Mouse (Mus musculus) 3134 (cell line): Measurements from ENCODE around the gene Crabp1.

ENCODE experiments used
- DNase-seq: peaks from one replicate; pipeline ENCODE4 v3.0.0-alpha.2; 2011; ENCODE audit warnings: low spot score; ENCODE audit not compliant: insufficient read length; ENCODE audit errors: extremely low read depth

The Crabp1 gene

GRCm38 (mm10) chr9:54765336-54766085, 963 bp downstream of the Crabp1 start:
- no peak for DNase-seq

GRCm38 (mm10) chr9:54770140-54770780, 5.7 kb downstream of the Crabp1 start:
- DNase-seq = no peak

- DNase-seq = no peak
Measured at GRCm38 (mm10) chr9:54776451-54776982, 12.0 kb downstream of the Crabp1 start.

GRCm38 (mm10) chr9:54779280-54779679, 14.7 kb downstream of the Crabp1 start:
- no peak for DNase-seq

- DNase-seq = no peak
Measured at GRCm38 (mm10) chr9:54782504-54782903, 18.0 kb downstream of the Crabp1 start.

GRCm38 (mm10) chr9:54784003-54784402, 19.5 kb downstream of the Crabp1 start:
- DNase-seq = no peak

- DNase-seq = no peak
Measured at GRCm38 (mm10) chr9:54785215-54785614, 20.7 kb downstream of the Crabp1 start.

GRCm38 (mm10) chr9:54786083-54786482, 21.5 kb downstream of the Crabp1 start:
- no peak for DNase-seq

GRCm38 (mm10) chr9:54787760-54788159, 23.2 kb downstream of the Crabp1 start:
- peak; percentile 72 for DNase-seq

- DNase-seq = no peak
Measured at GRCm38 (mm10) chr9:54790271-54790670, 25.7 kb downstream of the Crabp1 start.

- no peak for DNase-seq
Measured at GRCm38 (mm10) chr9:54801460-54801961, 37.0 kb downstream of the Crabp1 start.

- peak; percentile 79 for DNase-seq
Measured at GRCm38 (mm10) chr9:54802749-54803679, 38.5 kb downstream of the Crabp1 start.

GRCm38 (mm10) chr9:54804351-54804750, 39.8 kb downstream of the Crabp1 start:
- no peak for DNase-seq

- DNase-seq = no peak
Measured at GRCm38 (mm10) chr9:54807761-54808160, 43.2 kb downstream of the Crabp1 start.

- no peak for DNase-seq
Measured at GRCm38 (mm10) chr9:54809953-54810352, 45.4 kb downstream of the Crabp1 start.

GRCm38 (mm10) chr9:54816508-54817201, 52.1 kb downstream of the Crabp1 start:
- DNase-seq = no peak

GRCm38 (mm10) chr9:54821442-54822100, 57.0 kb downstream of the Crabp1 start:
- no peak for DNase-seq
